Mouse (Mus musculus) heart, adult 2 months (tissue): ENCODE data around the gene Dstn. TPM values are rescaled to one million over a fixed set of nuclear protein-coding genes. Genes with fewer than 3 reads are reported as not detected.

Experiments
- DNase-seq, 2 experiments: peaks; one replicate each; pipeline ENCODE4 v3.0.0; 2021
- H3K27ac ChIP-seq: fragments of 200-600 bp; 2 replicates; pipeline ENCODE4 v1.8.1; 2022
- H3K27me3 ChIP-seq: fragments of 200-500 bp; 2 replicates; pipeline ENCODE4 v1.6.1; 2012; ENCODE audit warnings: mild to moderate bottlenecking, low read length, inconsistent platforms, mixed read lengths; ENCODE audit not compliant: control insufficient read depth, insufficient read depth
- H3K36me3 ChIP-seq: fragments of 200-500 bp; 2 replicates; pipeline ENCODE4 v1.6.1; 2012; ENCODE audit warnings: low read length, inconsistent platforms; ENCODE audit not compliant: control insufficient read depth, insufficient read depth
- H3K4me1 ChIP-seq: fragments of 200-500 bp; 2 replicates; pipeline ENCODE4 v1.6.1; 2011; ENCODE audit warnings: low read length; ENCODE audit not compliant: control insufficient read depth, insufficient read depth
- H3K4me3 ChIP-seq: fragments of 200-600 bp; 2 replicates; pipeline ENCODE4 v1.8.1; 2022
- H3K79me2 ChIP-seq: fragments of 200-500 bp; replicated peaks from 2 replicates; pipeline ENCODE4 v1.6.1; 2012; ENCODE audit warnings: mild to moderate bottlenecking, inconsistent platforms, low read length, moderate library complexity, mixed read lengths; ENCODE audit not compliant: control insufficient read depth, insufficient read depth
- H3K9ac ChIP-seq: fragments of 200-500 bp; 2 replicates; pipeline ENCODE4 v1.6.1; 2012; ENCODE audit warnings: low read depth, mild to moderate bottlenecking, control low read depth, inconsistent platforms, low read length, mixed read lengths
- CTCF ChIP-seq: fragments of 200-600 bp; IDR thresholded peaks from 2 replicates; pipeline ENCODE4 v1.8.1; 2022; ENCODE audit warnings: antibody characterized with exemption, mild to moderate bottlenecking, moderate library complexity
- EP300 ChIP-seq: fragments of 200-500 bp; IDR thresholded peaks from 2 replicates; pipeline ENCODE4 v1.6.1; 2011; ENCODE audit warnings: low read depth, low read length, control low read depth; ENCODE audit not compliant: insufficient read depth
- POLR2A ChIP-seq: fragments of 200-500 bp; IDR thresholded peaks from 2 replicates; pipeline ENCODE4 v1.6.1; 2011; ENCODE audit warnings: mild to moderate bottlenecking, low read depth, low read length, control low read depth; ENCODE audit not compliant: insufficient read depth
- WGBS: fragments of 180-500 bp; shearing (Covaris S2); methylation state at CpG from one replicate; pipeline ENCODE4 v1.1.7; 2018; 5-methylcytosine and 5-hydroxymethylcytosine counted together
- intact Hi-C: fragments of 180-260 bp; cut with DNase I; formaldehyde crosslinking; loops from one replicate; pipeline ENCODE4 v1.15.1; 2025
- long read RNA-seq: library from polyadenylated mRNA; stranded (forward); transcript quantifications from one replicate; pipeline ENCODE4 v2.0.0, GENCODE M21; 2021
- polyA plus RNA-seq: library from polyadenylated mRNA; depleted of rRNA; stranded (reverse); fragments of >200 nt; gene quantifications from 2 replicates; pipeline ENCODE4 v1.2.3, GENCODE M21; 2012; rRNA removed
- total RNA-seq, 2 experiments: library from RNA; stranded (reverse); gene quantifications; 2 replicates each; pipeline ENCODE4 v1.2.3; 2021

Dstn gene
- total RNA-seq (100 to 1,000 TPM; 163 to 166 TPM), polyA plus RNA-seq (54.8 and 85.7 TPM in 2 replicates)
- long read RNA-seq, transcript Dstn-201 (4 exons, 1,911 nt): major isoform, 115 of 151 reads
- long read RNA-seq, partial matches to known transcripts: 2 of 151 reads
- long read RNA-seq, other reads (novel, unspliced or antisense): 34 of 151 reads

DNA sequence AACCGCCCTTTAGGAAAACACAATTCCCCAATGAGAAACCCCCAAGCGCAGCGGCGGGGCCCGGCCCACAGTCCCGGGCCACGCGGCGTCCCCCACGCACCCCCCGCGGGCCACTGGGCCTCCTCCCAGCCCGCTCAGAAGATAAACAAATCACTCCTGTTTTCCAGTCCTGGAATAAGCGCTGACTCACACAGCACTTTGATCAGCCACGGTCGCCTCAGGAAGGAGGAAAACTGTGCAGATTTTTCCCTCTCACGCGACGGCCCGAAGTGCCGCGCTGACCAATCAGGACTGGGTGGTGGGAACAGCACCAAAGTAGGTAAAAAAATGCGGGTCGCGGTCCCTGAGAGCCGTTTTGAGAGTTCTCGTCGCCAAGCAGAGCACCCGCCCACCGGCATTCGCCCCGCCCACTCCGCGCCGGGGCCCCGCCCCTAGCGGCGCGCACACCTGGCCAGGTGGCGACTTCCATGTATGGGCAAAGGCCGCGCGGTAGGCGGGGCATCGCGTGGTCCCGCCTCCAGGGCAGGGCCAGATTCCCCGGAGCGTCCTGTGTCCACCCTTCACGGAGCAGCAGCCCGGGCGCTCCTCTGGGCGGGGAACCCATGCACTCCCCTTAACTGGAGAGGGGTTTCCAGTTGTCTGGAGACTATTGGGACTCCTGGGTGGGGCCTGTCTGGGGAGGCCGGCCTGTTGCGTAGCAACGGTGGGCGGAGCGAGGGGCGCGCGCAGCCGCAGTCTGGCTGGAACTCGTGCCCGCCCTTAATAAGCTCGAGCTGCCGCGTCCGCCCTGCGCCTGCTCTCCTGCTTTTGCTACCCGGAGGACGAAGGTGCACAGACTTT lies at the start of gene Dstn:
TSS of gene Dstn (plus strand) at position 561 of the 840 bp plus-strand sequence.
- Histone ChIP-seq H3K4me1 (peaks cover 14% of the 10 kb centered on the region), H3K4me3 (peak within 1 kb of the TSS; percentile 79), H3K79me2 (peaks cover 5% of the 10 kb centered on the region), H3K27me3 (no peaks in the 10 kb centered on the region), H3K27ac (peak within 1 kb of the TSS; percentile 93), H3K9ac (peak within 1 kb of the TSS; percentile 92), H3K36me3 (peaks cover 11% of the 10 kb centered on the region)
- under 1% methylated on average over 71 of the region's 71 CpGs for WGBS
- peak; percentile 98 to 99 for DNase-seq
- intact Hi-C loops: loop anchor here (1.0 to 5.0 kb wide), 4 partner anchors 38 to 453 kb away; partner anchors contain the start of genes Kat14 and Pet117
- peak; percentile 55; the same call in 1 of the 2 replicates for TF ChIP-seq EP300
- TF ChIP-seq POLR2A: peak; percentile 98
- TF ChIP-seq CTCF: no peak

DNA sequence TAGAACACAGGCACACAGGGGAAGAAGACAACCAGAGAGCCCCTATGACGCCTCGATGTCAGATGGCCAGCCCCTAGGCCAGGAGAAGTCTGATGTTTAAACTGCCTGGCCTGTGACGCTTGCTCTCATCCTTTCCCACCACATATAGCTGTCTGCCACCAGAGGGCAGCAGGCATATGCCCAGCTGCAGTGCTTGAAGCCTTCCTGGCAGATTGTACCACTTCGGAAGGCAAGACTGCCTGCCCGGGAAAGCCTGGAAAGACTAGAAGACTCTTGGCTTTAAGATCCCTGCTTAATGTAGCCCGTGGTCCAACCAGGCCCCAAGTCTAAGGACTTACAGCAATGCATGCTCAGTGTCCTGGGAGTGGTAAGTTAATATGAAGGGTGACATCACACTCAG lies 47.8 kb upstream of the Dstn start:
- intact Hi-C loops: loop anchor here (1.0 to 10.0 kb wide), 7 partner anchors 80 to 587 kb away; no protein-coding TSS in a partner anchor
- Histone ChIP-seq H3K27ac (peak overlapping the region; percentile 52; the same call in 1 of the 2 replicates), H3K79me2 (no peaks in the 10 kb centered on the region), H3K36me3 (no peaks in the 10 kb centered on the region), H3K4me3 (no peak overlapping the region), H3K27me3 (no peaks in the 10 kb centered on the region), H3K9ac (peak overlapping the region; percentile 40), H3K4me1 (peaks cover 9% of the 10 kb centered on the region)
- TF ChIP-seq CTCF (peak; percentile 97), EP300 (peak; percentile 93), POLR2A (no peak)
- WGBS: under 1% methylated on average over 6 of the region's 6 CpGs
- DNase-seq: peak; percentile 82 to 85

DNA sequence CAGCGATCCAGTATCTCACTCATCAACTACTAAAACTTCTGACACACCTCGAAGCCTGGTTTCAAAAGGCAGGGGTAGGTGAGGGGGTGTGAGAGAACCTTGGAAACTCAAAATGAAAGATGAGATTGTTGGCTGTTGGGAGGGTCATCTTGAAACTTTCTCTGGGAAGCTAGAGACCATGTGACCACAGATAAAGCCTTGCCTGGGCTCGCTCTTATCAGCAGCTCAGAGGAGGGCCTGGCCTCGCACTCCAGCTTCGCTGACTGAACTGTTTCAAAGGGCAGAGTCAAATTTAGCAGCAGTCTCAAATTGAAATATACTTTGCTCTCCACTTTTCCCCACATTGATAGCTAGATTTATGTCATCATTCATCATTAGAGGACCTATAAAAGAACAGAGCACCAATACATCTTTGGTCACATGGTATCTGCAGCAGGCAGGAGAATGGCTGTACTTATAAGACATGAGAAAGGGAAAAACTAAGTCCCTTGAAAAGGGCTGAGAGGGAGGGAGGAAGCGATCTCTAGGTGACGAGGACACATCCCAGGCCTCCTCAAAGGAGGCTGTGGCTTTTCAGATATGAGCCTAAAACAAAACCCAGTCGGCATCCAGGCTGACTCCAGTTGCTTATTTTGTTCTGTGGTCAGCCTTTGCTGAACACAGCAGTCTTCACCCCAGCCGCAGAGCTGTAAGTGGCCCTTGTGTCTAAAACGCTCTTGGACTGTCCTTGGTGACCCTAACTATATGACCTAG lies 44.0 kb upstream of the Dstn start:
- H3K9ac ChIP-seq: no peak overlapping the region; the same call in 1 of the 2 replicates
- TF ChIP-seq POLR2A: no peak
- no peak for TF ChIP-seq CTCF
- no peaks in the 10 kb centered on the region for H3K79me2 ChIP-seq
- H3K27ac ChIP-seq: peak overlapping the region; percentile 81
- no peaks in the 10 kb centered on the region for H3K36me3 ChIP-seq
- H3K27me3 ChIP-seq: no peaks in the 10 kb centered on the region
- H3K4me3 ChIP-seq: no peak overlapping the region
- 22% methylated on average over 10 of the region's 10 CpGs for WGBS
- intact Hi-C loops: no loop called here
- peak; percentile 49 to 73 for DNase-seq
- H3K4me1 ChIP-seq: peaks cover 9% of the 10 kb centered on the region

- H3K79me2 ChIP-seq: no peaks in the 10 kb centered on the region
- WGBS: 33% methylated on average over 1 of the region's 1 CpGs
- intact Hi-C loops: loop anchor here (5.0 kb wide), 1 partner anchor 36 kb away; no protein-coding TSS in a partner anchor
- H3K27ac ChIP-seq: peak overlapping the region; percentile 60
- no peak for DNase-seq
- no peak for TF ChIP-seq POLR2A
- no peak for TF ChIP-seq CTCF
- no peak for TF ChIP-seq EP300
- H3K9ac ChIP-seq: no peak overlapping the region
- H3K36me3 ChIP-seq: no peaks in the 10 kb centered on the region
- H3K27me3 ChIP-seq: no peaks in the 10 kb centered on the region
- no peak overlapping the region for H3K4me3 ChIP-seq
- peaks cover 11% of the 10 kb centered on the region for H3K4me1 ChIP-seq
Observed at GRCm38 (mm10) chr2:143876026-143876425, 39.1 kb upstream of the Dstn start.

- H3K27ac ChIP-seq: peak overlapping the region; percentile 60
- intact Hi-C loops: loop anchor here (5.0 kb wide), 1 partner anchor 35 kb away; no protein-coding TSS in a partner anchor
- no peak overlapping the region for H3K4me3 ChIP-seq
- H3K79me2 ChIP-seq: no peaks in the 10 kb centered on the region
- no peaks in the 10 kb centered on the region for H3K36me3 ChIP-seq
- WGBS: 68% methylated on average over 4 of the region's 4 CpGs
- H3K4me1 ChIP-seq: peaks cover 5% of the 10 kb centered on the region
- DNase-seq: no peak
- H3K27me3 ChIP-seq: no peaks in the 10 kb centered on the region
- TF ChIP-seq CTCF (peak; percentile 37), POLR2A (no peak)
- H3K9ac ChIP-seq: no peak overlapping the region
Observed at GRCm38 (mm10) chr2:143876929-143877632, 38.0 kb upstream of the Dstn start.
